Mouse (Mus musculus) forebrain, postnatal 0 days (tissue): ENCODE results near the gene Klhl26. TPM values are rescaled to one million over a fixed set of nuclear protein-coding genes. Genes with fewer than 3 reads are reported as not detected.

Experiments used
- ATAC-seq: fragments of 200-750 bp; cut with Nextera tagmentation; 2 replicates; pipeline ENCODE4 v1.8.0; 2017; ENCODE audit warnings: mild to moderate bottlenecking, moderate library complexity
- DNase-seq: peaks from one replicate; pipeline ENCODE4 v3.0.0-alpha.2; 2015
- H3K27ac ChIP-seq: fragments of 300-500 bp; sonication (generic); 2 replicates; pipeline ENCODE4 v1.5.1; 2014; ENCODE audit warnings: low read depth, mild to moderate bottlenecking, antibody characterized with exemption, low read length, moderate library complexity, mixed read lengths
- H3K27me3 ChIP-seq: fragments of 300-500 bp; sonication (generic); 2 replicates; pipeline ENCODE4 v1.6.1; 2014; ENCODE audit warnings: mild to moderate bottlenecking, low read length, mixed read lengths; ENCODE audit not compliant: insufficient read depth
- H3K36me3 ChIP-seq: fragments of 300-500 bp; sonication (generic); 2 replicates; pipeline ENCODE4 v1.6.1; 2014; ENCODE audit warnings: mild to moderate bottlenecking, moderate library complexity; ENCODE audit not compliant: insufficient read depth
- H3K4me1 ChIP-seq: fragments of 300-500 bp; sonication (generic); 2 replicates; pipeline ENCODE4 v1.6.1; 2014; ENCODE audit warnings: antibody characterized with exemption; ENCODE audit not compliant: insufficient read depth
- H3K4me2 ChIP-seq: fragments of 300-500 bp; sonication (generic); 2 replicates; pipeline ENCODE4 v1.6.1; 2014; ENCODE audit warnings: low read depth, mild to moderate bottlenecking, moderate library complexity
- H3K4me3 ChIP-seq: fragments of 300-500 bp; sonication (generic); 2 replicates; pipeline ENCODE4 v1.5.1; 2014; ENCODE audit warnings: low read depth, low read length, mixed read lengths
- H3K9ac ChIP-seq: fragments of 300-500 bp; sonication (generic); 2 replicates; pipeline ENCODE4 v1.6.1; 2014; ENCODE audit warnings: mild to moderate bottlenecking
- H3K9me3 ChIP-seq: fragments of 300-500 bp; sonication (generic); 2 replicates; pipeline ENCODE4 v1.6.1; 2016; ENCODE audit warnings: low read length
- CTCF ChIP-seq: sonication (generic); IDR thresholded peaks from 2 replicates; pipeline ENCODE4 v1.5.1; 2016; ENCODE audit warnings: antibody characterized with exemption, control low read depth, low read depth
- WGBS: fragments of 180-500 bp; shearing (Covaris S2); extraction: QIAGEN DNeasy Blood & Tissue Kit; methylation state at CpG from one replicate; pipeline ENCODE4 v1.1.7; 2014; 5-methylcytosine and 5-hydroxymethylcytosine counted together
- polyA plus RNA-seq: library from polyadenylated mRNA; unstranded; fragments of >200 nt; fragmentation: Nextera tagmentation; extraction: Ambion mirVana; gene quantifications from 2 replicates; pipeline ENCODE4 v1.2.1, GENCODE M21; 2015
- total RNA-seq: library from RNA; depleted of rRNA; stranded (reverse); fragments of >200 nt; gene quantifications from 2 replicates; pipeline ENCODE4 v1.2.3, GENCODE M21; 2014

Gene Klhl26
- total and polyA plus RNA-seq, 2 experiments from 2014 or later = 34.8 to 35.3 TPM

GRCm38 (mm10) chr8:70501820-70502529 lies 25.2 kb upstream of the Klhl26 start:
- H3K27ac ChIP-seq = no peak overlapping the region
- H3K36me3 ChIP-seq = peaks cover 7% of the 10 kb centered on the region; the same call in 1 of the 2 replicates
- no peak overlapping the region for H3K9ac ChIP-seq
- no peak for DNase-seq
- WGBS = 11% methylated on average over 23 of the region's 23 CpGs
- no peak overlapping the region for H3K4me2 ChIP-seq
- H3K4me1 ChIP-seq = peaks cover 11% of the 10 kb centered on the region; the same call in 1 of the 2 replicates
- ATAC-seq = no peak
- TF ChIP-seq CTCF = no peak
- H3K4me3 ChIP-seq = no peak overlapping the region
- H3K9me3 ChIP-seq = no peaks in the 10 kb centered on the region
- peaks cover 28% of the 10 kb centered on the region for H3K27me3 ChIP-seq

- no peak for TF ChIP-seq CTCF
- Histone ChIP-seq H3K4me2 (0 out of 2 replicates have a peak overlapping the region, but pooled peaks have one; percentile 6), H3K9ac (no peak overlapping the region), H3K27ac (no peak overlapping the region), H3K9me3 (no peaks in the 10 kb centered on the region), H3K36me3 (peaks cover 7% of the 10 kb centered on the region; the same call in 1 of the 2 replicates), H3K4me3 (no peak overlapping the region), H3K27me3 (peaks cover 42% of the 10 kb centered on the region), H3K4me1 (peaks cover 9% of the 10 kb centered on the region; the same call in 1 of the 2 replicates)
- no peak for ATAC-seq
- WGBS = 9% methylated on average over 39 of the region's 39 CpGs
- no peak for DNase-seq
These were observed 23.9 kb upstream of the Klhl26 start for GRCm38 (mm10) chr8:70500386-70501301.

GRCm38 (mm10) chr8:70495771-70496062 lies 18.9 kb upstream of the Klhl26 start:
- H3K27ac ChIP-seq = no peak overlapping the region
- WGBS = 8% methylated on average over 12 of the region's 12 CpGs
- TF ChIP-seq CTCF = no peak
- H3K9me3 ChIP-seq = no peaks in the 10 kb centered on the region
- no peak overlapping the region for H3K9ac ChIP-seq
- peaks cover 7% of the 10 kb centered on the region for H3K4me1 ChIP-seq
- no peaks in the 10 kb centered on the region for H3K36me3 ChIP-seq
- H3K4me2 ChIP-seq = peak overlapping the region; percentile 62
- DNase-seq (no peak), ATAC-seq (no peak; the same call in 1 of the 2 replicates)
- H3K27me3 ChIP-seq = peaks cover 75% of the 10 kb centered on the region
- H3K4me3 ChIP-seq = no peak overlapping the region

- H3K4me1 ChIP-seq = peaks cover 7% of the 10 kb centered on the region
- DNase-seq = no peak
- no peaks in the 10 kb centered on the region for H3K9me3 ChIP-seq
- no peak overlapping the region for H3K27ac ChIP-seq
- peak; percentile 18 for ATAC-seq
- H3K9ac ChIP-seq = no peak overlapping the region
- peak overlapping the region; percentile 47 for H3K4me3 ChIP-seq
- no peaks in the 10 kb centered on the region for H3K36me3 ChIP-seq
- 2% methylated on average over 18 of the region's 21 CpGs for WGBS
- H3K4me2 ChIP-seq = peak overlapping the region; percentile 62
- no peak for TF ChIP-seq CTCF
- peaks cover 81% of the 10 kb centered on the region for H3K27me3 ChIP-seq
These were observed 18.4 kb upstream of the Klhl26 start for GRCm38 (mm10) chr8:70495001-70495770.

- Histone ChIP-seq H3K4me2 (peak overlapping the region; percentile 62), H3K4me1 (peaks cover 7% of the 10 kb centered on the region), H3K36me3 (no peaks in the 10 kb centered on the region), H3K9ac (peak overlapping the region; percentile 58; the same call in 1 of the 2 replicates), H3K9me3 (no peaks in the 10 kb centered on the region), H3K4me3 (peak overlapping the region; percentile 47), H3K27ac (no peak overlapping the region), H3K27me3 (peaks cover 87% of the 10 kb centered on the region)
- WGBS = 5% methylated on average over 28 of the region's 28 CpGs
- ATAC-seq (0 out of 2 replicates have a peak, but pooled peaks have one; percentile 1), DNase-seq (no peak)
- TF ChIP-seq CTCF = no peak
These were observed 17.7 kb upstream of the Klhl26 start for GRCm38 (mm10) chr8:70494416-70494945.

DNA sequence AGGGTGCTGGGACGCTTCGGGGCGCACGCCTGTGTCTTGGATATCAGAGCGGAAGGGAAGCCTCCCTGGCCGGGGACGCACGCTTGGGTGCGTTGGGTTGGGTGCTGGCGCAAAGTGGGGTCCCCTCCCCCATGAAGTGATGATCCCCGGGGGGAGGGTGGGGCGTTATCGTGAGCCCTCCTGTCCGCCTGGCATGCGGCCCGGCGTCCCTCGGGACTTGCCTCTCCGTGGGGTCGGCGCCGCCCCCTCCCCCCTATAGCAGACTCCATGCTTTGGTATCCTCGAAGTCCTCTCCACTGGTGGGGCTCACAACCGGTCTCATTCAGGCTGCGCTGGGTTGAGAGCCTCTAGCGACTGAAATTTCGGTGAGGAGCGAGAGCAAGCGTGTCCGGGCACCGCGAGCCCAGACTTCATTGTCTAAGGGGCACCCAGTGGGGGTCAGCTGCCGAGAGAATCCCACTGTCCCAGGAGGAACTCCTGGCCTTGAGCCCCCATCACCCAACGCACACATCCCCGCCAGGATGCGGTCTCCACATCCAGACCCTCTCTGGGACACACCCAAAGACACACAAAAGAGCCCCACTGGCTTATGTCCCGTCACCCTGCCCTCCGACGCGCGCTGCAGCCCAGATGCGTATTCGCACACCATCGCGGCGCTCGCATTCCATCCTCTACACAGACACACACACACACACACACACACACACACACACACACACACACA lies 17.1 kb upstream of the Klhl26 start:
- Histone ChIP-seq H3K4me1 (peaks cover 7% of the 10 kb centered on the region), H3K9ac (peak overlapping the region; percentile 58)

More for the DNA sequence above, 17.1 kb upstream of the Klhl26 start:
- WGBS = 1% methylated on average over 43 of the region's 47 CpGs
- Histone ChIP-seq H3K4me3 (peak overlapping the region; percentile 47), H3K27me3 (peaks cover 91% of the 10 kb centered on the region), H3K27ac (no peak overlapping the region), H3K4me2 (peak overlapping the region; percentile 62), H3K36me3 (no peaks in the 10 kb centered on the region), H3K9me3 (no peaks in the 10 kb centered on the region)
- TF ChIP-seq CTCF = no peak
- peak; percentile 32; the same call in 1 of the 2 replicates for ATAC-seq
- no peak for DNase-seq
